Mouse (Mus musculus): ENCODE results near the gene Hectd3.

The Hectd3 gene

GRCm38 (mm10) chr4:116995131-116995797 is at the start of gene Hectd3:
Hectd3 (plus strand) TSS chr4:116995317.
- DNase-seq (ENCODE audit: low read depth, low spot score): peak; percentile 72

- peak; percentile 42 for DNase-seq (ENCODE audit: low read depth, low spot score)
Observed at GRCm38 (mm10) chr4:116951642-116952041, 43.5 kb upstream of the Hectd3 start.

GRCm38 (mm10) chr4:116954951-116955350 is 40.2 kb upstream of the Hectd3 start:
- DNase-seq (ENCODE audit: low read depth, low spot score): no peak

GRCm38 (mm10) chr4:116976503-116976902 is 18.6 kb upstream of the Hectd3 start:
- no peak for DNase-seq (ENCODE audit: low read depth, low spot score)

GRCm38 (mm10) chr4:116985681-116986080 is 9.4 kb upstream of the Hectd3 start:
- no peak for DNase-seq (ENCODE audit: low read depth, low spot score)

- peak; percentile 36 for DNase-seq (ENCODE audit: low read depth, low spot score)
Observed at GRCm38 (mm10) chr4:116986400-116987121, 8.6 kb upstream of the Hectd3 start.

GRCm38 (mm10) chr4:116987122-116987456 is 8.0 kb upstream of the Hectd3 start:
- DNase-seq (ENCODE audit: low read depth, low spot score): no peak

GRCm38 (mm10) chr4:116989731-116990130 is 5.4 kb upstream of the Hectd3 start:
- DNase-seq (ENCODE audit: low read depth, low spot score): no peak

- peak; percentile 89 for DNase-seq (ENCODE audit: low read depth, low spot score)
Observed at GRCm38 (mm10) chr4:116991366-116991765, 3.8 kb upstream of the Hectd3 start.

- peak; percentile 95 for DNase-seq (ENCODE audit: low read depth, low spot score)
Observed at GRCm38 (mm10) chr4:116993672-116994621, 1.2 kb upstream of the Hectd3 start, which contains the start of gene Urod. Urod (minus strand) TSS chr4:116994413.

- DNase-seq (ENCODE audit: low read depth, low spot score): peak; percentile 42
Observed at GRCm38 (mm10) chr4:116995798-116996135, 650 bp downstream of the Hectd3 start.

- DNase-seq (ENCODE audit: low read depth, low spot score): no peak
Observed at GRCm38 (mm10) chr4:116999513-117000154, 4.5 kb downstream of the Hectd3 start.

GRCm38 (mm10) chr4:117001957-117002356 is 6.8 kb downstream of the Hectd3 start:
- DNase-seq (ENCODE audit: low read depth, low spot score): no peak

GRCm38 (mm10) chr4:117002543-117003521 is 7.7 kb downstream of the Hectd3 start:
- peak; percentile 75 for DNase-seq (ENCODE audit: low read depth, low spot score)

- DNase-seq (ENCODE audit: low read depth, low spot score): no peak
Observed at GRCm38 (mm10) chr4:117004649-117005048, 9.5 kb downstream of the Hectd3 start.

- DNase-seq (ENCODE audit: low read depth, low spot score): no peak
Observed at GRCm38 (mm10) chr4:117005611-117006400, 10.7 kb downstream of the Hectd3 start.

GRCm38 (mm10) chr4:117007058-117007457 is 11.9 kb downstream of the Hectd3 start:
- no peak for DNase-seq (ENCODE audit: low read depth, low spot score)

- DNase-seq (ENCODE audit: low read depth, low spot score): peak; percentile 27
Observed at GRCm38 (mm10) chr4:117010231-117010630, 15.1 kb downstream of the Hectd3 start.

GRCm38 (mm10) chr4:117013596-117013995 is 18.5 kb downstream of the Hectd3 start:
- DNase-seq (ENCODE audit: low read depth, low spot score): peak; percentile 10
